Mouse (Mus musculus): Measurements from ENCODE around the gene Lck.

Gene Lck

DNA sequence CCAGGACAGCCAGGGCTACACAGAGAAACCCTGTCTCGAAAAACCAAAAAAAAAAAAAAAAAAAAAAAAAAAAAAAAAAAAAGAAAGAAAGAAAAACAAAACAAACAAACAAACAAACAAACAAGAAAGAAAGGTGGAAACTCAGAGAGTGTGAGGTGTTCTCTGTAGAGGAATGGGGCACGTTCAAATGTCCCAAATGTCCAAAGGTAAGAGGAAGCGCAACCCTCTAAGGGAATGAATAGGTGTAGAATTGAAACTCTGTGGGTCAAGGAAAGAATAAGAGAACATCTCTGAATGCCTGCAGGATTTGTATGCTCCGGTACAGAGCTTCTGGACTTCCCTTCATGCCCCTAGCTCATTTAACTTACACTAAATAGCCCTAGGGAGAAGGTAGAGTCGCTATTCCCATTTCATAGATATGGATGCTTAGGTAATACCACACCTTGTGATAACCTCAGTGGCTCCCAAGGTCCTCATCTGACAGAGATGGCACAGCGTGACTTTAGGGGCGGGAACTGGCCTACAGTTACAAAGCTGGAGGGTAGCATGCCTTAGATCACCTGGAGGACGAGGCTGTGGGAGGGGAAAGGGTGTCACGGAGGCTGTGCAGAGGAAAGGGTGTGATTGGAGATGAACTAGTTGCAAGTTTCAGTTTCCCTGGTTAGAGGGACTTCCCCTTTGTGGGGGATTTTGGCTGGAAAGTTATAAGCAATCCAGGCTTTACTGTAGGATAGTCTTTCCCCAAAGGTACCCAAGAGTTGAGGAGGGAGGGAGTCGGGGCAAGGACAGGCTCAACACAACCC, 65.8 kb downstream of the Lck start:
- no peak for DNase-seq

DNA sequence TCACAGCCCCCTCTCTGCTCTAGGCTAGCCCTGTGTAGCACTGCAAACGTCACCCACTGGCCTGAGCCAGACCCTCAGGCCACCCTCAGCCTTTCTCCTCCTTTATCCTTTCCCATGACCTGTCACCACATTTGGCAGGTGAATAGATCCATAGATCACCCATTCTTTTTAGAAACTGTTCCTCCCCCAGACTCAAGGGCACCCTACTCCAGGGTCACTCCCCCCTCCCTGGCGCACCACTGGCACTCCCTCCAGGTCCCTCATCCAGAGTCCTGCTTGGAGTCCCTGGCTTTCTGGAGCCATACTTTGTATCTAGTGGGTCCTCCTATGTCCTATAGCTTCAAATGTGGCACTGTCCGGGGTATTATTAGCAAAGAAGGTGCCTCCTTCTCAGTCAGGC, 67.9 kb downstream of the Lck start:
- no peak for DNase-seq

DNA sequence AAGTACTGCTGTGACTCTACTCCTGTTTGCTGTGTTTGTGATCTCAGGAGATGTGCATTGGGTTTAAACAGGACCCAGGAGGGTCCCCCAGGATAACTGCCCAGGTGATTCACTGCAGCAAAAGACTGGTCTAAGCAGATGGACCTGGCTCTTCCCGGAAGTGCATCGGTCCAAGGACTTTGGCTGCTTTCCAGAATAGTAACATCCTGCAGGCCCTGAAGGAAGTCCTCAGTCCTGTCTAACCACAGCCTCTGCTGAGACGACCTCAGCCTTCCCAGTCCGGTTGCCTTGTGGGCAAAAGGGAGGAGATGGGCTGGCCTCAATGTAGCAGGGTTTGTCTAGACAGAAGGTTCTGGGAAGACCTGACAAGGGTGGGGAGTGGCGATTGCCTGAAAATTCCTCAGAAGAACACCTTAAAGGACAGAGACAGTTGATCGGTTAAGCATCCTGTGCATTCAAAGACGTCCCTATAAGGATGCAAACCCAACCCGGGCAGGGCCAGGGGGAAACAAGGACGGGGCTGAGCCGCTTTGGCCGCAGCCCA, 70.5 kb downstream of the Lck start:
- no peak for DNase-seq

DNA sequence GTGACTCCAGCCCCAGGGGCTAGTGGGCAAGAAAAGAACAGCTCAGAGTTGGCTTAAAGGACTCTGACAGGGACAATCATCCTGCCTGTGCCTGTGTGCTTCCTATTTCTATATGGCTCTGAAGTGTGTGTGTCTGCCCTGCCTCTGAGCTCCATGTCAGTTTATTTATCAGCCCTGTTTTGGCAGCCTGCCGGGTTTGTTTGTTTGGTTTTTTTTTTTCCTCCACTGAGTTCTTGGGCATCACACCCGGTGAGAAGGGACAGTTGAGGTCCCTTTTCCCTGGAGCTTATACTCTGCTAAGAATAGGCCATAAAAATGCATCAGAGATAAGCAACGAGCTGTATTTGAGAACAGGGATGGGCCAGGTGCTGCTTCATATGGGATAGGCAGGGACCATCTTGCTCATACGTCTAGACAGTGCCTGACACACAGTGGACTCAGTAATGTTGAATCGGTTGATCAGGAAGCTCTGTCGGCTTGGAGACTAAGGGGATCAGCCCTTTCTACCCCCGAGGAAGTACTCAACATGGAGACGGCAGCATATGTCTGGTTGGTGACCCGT, 71.0 kb downstream of the Lck start:
- DNase-seq = no peak

DNA sequence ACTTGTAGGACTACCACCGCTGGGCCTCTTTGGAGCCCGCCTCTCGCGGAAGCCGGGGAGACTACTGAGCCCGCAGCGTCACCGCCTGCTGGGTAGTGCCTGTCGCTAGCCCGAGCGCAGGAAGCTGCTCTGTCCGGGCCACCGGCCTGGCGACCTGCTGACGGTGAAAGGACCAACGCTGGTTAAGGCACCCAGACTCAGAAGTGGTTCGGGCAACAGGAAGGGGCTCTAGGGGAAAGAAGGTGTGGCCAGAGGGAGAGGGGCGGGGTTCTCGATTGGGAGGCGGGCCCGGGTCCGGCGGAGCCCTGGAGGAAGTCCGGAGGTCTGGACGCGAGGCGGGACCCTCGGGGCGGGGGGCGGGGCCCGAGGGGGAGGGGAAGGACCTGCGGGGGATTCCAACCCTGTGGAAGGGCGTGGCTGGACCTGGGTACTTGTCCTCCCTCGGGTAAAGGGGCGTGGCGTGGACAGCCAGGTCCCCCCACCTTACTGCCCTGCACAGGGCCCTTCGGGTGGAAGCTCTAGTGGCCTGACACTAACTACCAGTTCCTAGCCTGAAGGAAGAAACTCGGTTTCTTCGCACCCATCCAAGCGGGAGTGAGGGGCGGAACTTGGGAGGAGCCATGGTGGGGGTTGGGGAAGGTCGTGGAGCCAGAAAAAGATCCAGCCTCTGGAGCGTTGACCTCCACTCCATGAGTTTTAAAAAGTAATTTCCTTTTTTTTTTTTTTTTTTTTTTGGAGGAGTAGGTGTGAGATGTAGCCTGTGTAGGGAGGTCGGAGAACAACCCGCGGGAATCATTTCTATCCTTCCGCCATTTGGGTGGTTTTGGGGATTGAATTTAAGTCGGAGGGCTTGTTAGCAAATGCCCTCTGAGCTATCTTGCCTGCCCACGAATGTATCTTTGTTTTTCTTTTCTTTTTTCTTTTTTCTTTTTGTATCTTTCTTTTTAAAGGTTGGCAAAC, 72.6 kb downstream of the Lck start:
- peak; percentile 95 for DNase-seq

DNA sequence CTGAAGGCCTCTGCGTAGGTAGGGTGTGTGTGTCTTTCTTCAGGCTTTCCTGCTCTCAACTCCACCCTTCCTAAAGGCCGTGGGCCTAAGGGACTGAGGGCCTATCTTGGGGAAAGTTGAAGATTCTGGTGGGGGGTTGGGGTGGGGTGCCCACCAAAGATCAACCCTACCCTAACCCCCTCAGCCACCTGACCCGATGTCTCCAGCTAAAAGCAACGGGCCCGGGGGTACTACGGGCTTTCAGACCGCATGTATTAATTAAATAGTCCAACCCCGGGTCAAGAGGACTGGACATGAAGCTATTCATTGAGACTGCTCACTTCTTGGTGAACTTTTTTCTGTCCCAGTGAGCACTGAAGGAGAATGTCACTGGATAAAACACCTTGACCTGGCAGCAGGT, 73.4 kb downstream of the Lck start:
- no peak for DNase-seq

DNA sequence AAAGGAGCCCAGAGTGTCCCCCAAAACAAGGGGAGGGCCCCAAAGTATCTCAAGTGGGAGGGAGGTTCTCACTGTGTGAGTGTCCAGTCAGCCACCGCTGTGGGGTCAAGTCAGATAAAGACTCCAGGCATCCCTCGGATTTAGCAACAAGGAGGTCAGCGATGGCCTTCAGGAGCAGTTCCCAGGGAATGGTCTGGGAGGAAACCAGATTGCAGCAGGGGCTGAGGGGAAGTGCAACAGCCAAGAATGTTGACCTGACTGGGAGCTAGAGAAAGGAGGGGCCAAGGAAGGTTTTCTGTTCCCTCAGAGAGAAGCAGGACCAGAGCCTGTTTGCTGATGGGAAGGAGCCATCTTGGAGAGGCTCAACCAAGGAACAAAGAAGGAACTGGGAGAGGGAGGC, 74.5 kb downstream of the Lck start:
- DNase-seq = no peak
